Mouse (Mus musculus) adrenal gland, adult 2 months (tissue): Measurements from ENCODE around the gene Rims1. TPM values are rescaled to one million over a fixed set of nuclear protein-coding genes. Genes with fewer than 3 reads are reported as not detected.

Experiments
- DNase-seq: peaks from one replicate; pipeline ENCODE4 v3.0.0; 2021
- polyA plus RNA-seq: library from polyadenylated mRNA; depleted of rRNA; stranded (reverse); fragments of >200 nt; gene quantifications from 2 replicates; pipeline ENCODE4 v1.2.3, GENCODE M21; 2012
- total RNA-seq, 2 experiments: library from RNA; stranded (reverse); gene quantifications; 2 replicates each; pipeline ENCODE4 v1.2.3; 2021

Gene Rims1
- total and polyA plus RNA-seq, 3 experiments = 0.79 to 0.95 TPM; not detected in 1

- DNase-seq = no peak
These were observed 556.9 kb downstream of the Rims1 start for GRCm38 (mm10) chr1:22248898-22249386.

- DNase-seq = no peak
These were observed 560.0 kb downstream of the Rims1 start for GRCm38 (mm10) chr1:22245748-22246147.
